Comparison of ENCODE assay signal across 8 mouse cellular contexts in the genomic region with DNA sequence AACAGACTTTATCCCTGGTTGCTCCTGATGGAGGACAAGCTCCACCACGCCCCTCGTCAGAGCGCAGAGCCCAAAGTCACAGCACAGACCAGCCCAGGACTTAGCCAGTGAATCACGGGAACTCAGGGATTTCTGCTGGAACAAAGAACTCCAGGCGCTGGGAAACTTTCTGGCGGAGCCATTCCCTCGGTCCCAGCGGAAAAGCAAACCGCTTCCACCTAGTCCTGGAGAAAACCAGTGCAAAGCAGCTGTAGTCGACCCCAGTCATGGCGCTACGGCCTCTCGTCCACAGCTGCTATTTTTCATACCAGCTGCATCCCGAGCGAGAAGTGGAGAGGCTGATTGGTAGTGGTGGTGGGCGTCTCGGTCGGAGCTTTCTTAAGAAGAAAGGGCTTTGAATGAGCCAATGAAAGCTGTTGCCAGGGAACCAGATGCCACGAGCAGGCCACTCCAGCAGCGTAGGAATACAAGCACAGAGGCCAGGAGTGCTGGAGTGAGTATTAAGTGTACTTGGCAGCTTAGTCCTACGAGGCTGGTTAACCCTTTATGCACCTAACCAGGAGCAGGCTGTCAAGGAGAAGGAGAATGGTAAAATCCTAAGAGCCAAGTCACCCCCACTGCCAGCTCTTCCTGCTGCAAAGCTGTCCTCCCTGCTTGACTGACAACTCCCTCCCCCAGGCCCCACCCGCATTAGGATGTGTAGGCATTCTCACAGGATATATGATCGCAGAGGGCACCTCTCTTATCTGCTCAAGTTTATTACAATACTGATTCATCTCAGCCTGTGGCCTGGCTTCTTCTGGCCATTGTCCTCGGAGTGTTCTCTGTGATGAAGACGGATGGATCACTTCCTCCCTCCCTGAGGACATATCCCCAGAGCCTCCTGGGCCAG. TPM values are rescaled to one million over a fixed set of nuclear protein-coding genes. Genes with fewer than 3 reads are reported as not detected.
DNase-seq lines count a peak whose midpoint lies in the region; ATAC-seq and TF ChIP-seq lines count a peak whose summit lies in the region.

Gene Gm973, plus strand, starts transcription at position 239 of the 892 bp plus-strand sequence.

- intact Hi-C loops in heart, postnatal 14 days (cut with DNase I) = no loop called here

- H3K27me3 ChIP-seq in liver, postnatal 0 days (ENCODE audit: insufficient read depth, low read length) = no peaks in the 10 kb centered on the region

- no peaks in the 10 kb centered on the region for H3K9me3 ChIP-seq in liver, postnatal 0 days (ENCODE audit: low read length)

- H3K4me3 ChIP-seq in layer of hippocampus, adult 2 months = peak within 1 kb of the TSS; percentile 41
- H3K4me3 ChIP-seq in liver, postnatal 0 days (ENCODE audit: low read depth, low read length) = no peak within 1 kb of the TSS

- peak within 1 kb of the TSS; percentile 42 for H3K4me2 ChIP-seq in liver, postnatal 0 days (ENCODE audit: low read depth, low read length)

- H3K9ac ChIP-seq in liver, postnatal 0 days (replicated peaks) = no peak within 1 kb of the TSS

- H3K27ac ChIP-seq in layer of hippocampus, adult 2 months = peak within 1 kb of the TSS; percentile 91
- no peak within 1 kb of the TSS for H3K27ac ChIP-seq in liver, postnatal 0 days (ENCODE audit: low read depth)

- no peaks in the 10 kb centered on the region for H3K36me3 ChIP-seq in liver, postnatal 0 days (replicated peaks; ENCODE audit: insufficient read depth, low read length)

- DNase-seq in cerebellum, postnatal 4 days (ENCODE audit: low spot score in 2 of 2) = peak; percentile 40 to 72
- DNase-seq in cerebellum, adult 9-11 months = no peak
- peak; percentile 41 to 62 for DNase-seq in heart, postnatal 14 days
- DNase-seq in layer of hippocampus, adult 2 months (ENCODE audit: low spot score in 2 of 2) = peak; percentile 46 to 72
- no peak for DNase-seq in liver, postnatal 0 days
- peak; percentile 32 for DNase-seq in ovary, postnatal 10 days (ENCODE audit: low spot score)
- DNase-seq in spleen, adult 18-20 months = no peak

- H3K4me1 ChIP-seq in liver, postnatal 0 days (ENCODE audit: insufficient read depth) = no peaks in the 10 kb centered on the region; the same call in 1 of the 2 replicates

- peak; percentile 79 for ATAC-seq in frontal cortex, adult (ENCODE audit: low TSS enrichment)
- no peak for ATAC-seq in liver, postnatal 0 days

- no peak for TF ChIP-seq EP300 in liver, postnatal 0 days (IDR thresholded peaks at IDR 0.05; ENCODE audit: low read depth)

- WGBS in liver, postnatal 0 days (ENCODE audit: insufficient replicate concordance) = 17% methylated on average over 25 of the region's 25 CpGs

- no peak for TF ChIP-seq CTCF in layer of hippocampus, adult 2 months (conservative IDR thresholded peaks at IDR 0.05)
- TF ChIP-seq CTCF in liver, postnatal 0 days (IDR thresholded peaks at IDR 0.05; ENCODE audit: low read depth) = no peak

RNA-seq across cellular contexts. Expression of gene Gm973, which starts in this region (rescaled TPM):
- total RNA-seq in heart, postnatal 14 days (2021) = under 1 TPM; 0.29 to 0.79 TPM
- total RNA-seq in layer of hippocampus, adult 2 months (2021) = 10 to 100 TPM; 14.5 to 16.1 TPM
- polyA plus RNA-seq in liver, postnatal 0 days (2015; fragmentation: Nextera tagmentation; extraction: Ambion mirVana) = not detected in 2 replicates

Comparison
In these comparisons a context has a peak if more than half of its experiments do, and no peak if none do; other contexts are left out.
1. RNA of gene Gm973 (total RNA-seq): 14.5 to 16.1 TPM in layer of hippocampus, adult 2 months; 0.29 to 0.79 TPM in heart, postnatal 14 days; every median in the first group is over 4 times any median in the second.
2. DNase-seq: peak in cerebellum, postnatal 4 days (2 of 2), layer of hippocampus, adult 2 months (2 of 2) and ovary, postnatal 10 days (single experiment); none in cerebellum, adult 9-11 months (single experiment), liver, postnatal 0 days (single experiment) and spleen, adult 18-20 months (0 of 2).
3. Peak in DNase-seq in heart, postnatal 14 days; RNA of the gene not detected or under 1 TPM.